Mouse (Mus musculus) yolk sac, embryonic 10.5 days (tissue): ENCODE measurements around the gene Ccdc170.
"Not testable (repeated sequence)": the region's sequence is repeated elsewhere in the genome, so short reads cannot be mapped to it uniquely, and the experiment has no call there.

Source experiments
- DNase-seq: peaks from one replicate; pipeline ENCODE4 v3.0.0-alpha.2; 2017; ENCODE audit warnings: low spot score

The Ccdc170 gene

GRCm38 (mm10) chr10:4482355-4482754 is at the start of gene Ccdc170:
Gene Ccdc170 (plus strand): TSS chr10:4482502.
- no peak for DNase-seq

GRCm38 (mm10) chr10:4432996-4433755 is 49.1 kb upstream of the Ccdc170 start:
- DNase-seq: no peak

- not testable (repeated sequence) for DNase-seq
Measured at GRCm38 (mm10) chr10:4433871-4434270, 48.4 kb upstream of the Ccdc170 start.

- DNase-seq: no peak
Measured at GRCm38 (mm10) chr10:4435416-4435815, 46.9 kb upstream of the Ccdc170 start.

GRCm38 (mm10) chr10:4456409-4456808 is 25.9 kb upstream of the Ccdc170 start:
- no peak for DNase-seq

- no peak for DNase-seq
Measured at GRCm38 (mm10) chr10:4460201-4460600, 22.1 kb upstream of the Ccdc170 start.

- DNase-seq: no peak
Measured at GRCm38 (mm10) chr10:4465799-4466198, 16.5 kb upstream of the Ccdc170 start.

- no peak for DNase-seq
Measured at GRCm38 (mm10) chr10:4469406-4469805, 12.9 kb upstream of the Ccdc170 start.

GRCm38 (mm10) chr10:4473591-4473993 is 8.7 kb upstream of the Ccdc170 start:
- DNase-seq: peak; percentile 27

- DNase-seq: no peak
Measured at GRCm38 (mm10) chr10:4475431-4475830, 6.9 kb upstream of the Ccdc170 start.

- DNase-seq: no peak
Measured at GRCm38 (mm10) chr10:4476604-4477003, 5.7 kb upstream of the Ccdc170 start.

GRCm38 (mm10) chr10:4480929-4481328 is 1.4 kb upstream of the Ccdc170 start:
- DNase-seq: no peak

GRCm38 (mm10) chr10:4481695-4482094 is 607 bp upstream of the Ccdc170 start:
- no peak for DNase-seq

GRCm38 (mm10) chr10:4483848-4484247 is 1.5 kb downstream of the Ccdc170 start:
- no peak for DNase-seq

- no peak for DNase-seq
Measured at GRCm38 (mm10) chr10:4484986-4485385, 2.7 kb downstream of the Ccdc170 start.

- no peak for DNase-seq
Measured at GRCm38 (mm10) chr10:4489865-4490264, 7.6 kb downstream of the Ccdc170 start.

GRCm38 (mm10) chr10:4491281-4491680 is 9.0 kb downstream of the Ccdc170 start:
- DNase-seq: no peak

- DNase-seq: no peak
Measured at GRCm38 (mm10) chr10:4492045-4492444, 9.7 kb downstream of the Ccdc170 start.

GRCm38 (mm10) chr10:4492909-4493308 is 10.6 kb downstream of the Ccdc170 start:
- no peak for DNase-seq

- DNase-seq: no peak
Measured at GRCm38 (mm10) chr10:4503251-4503650, 20.9 kb downstream of the Ccdc170 start.

- DNase-seq: no peak
Measured at GRCm38 (mm10) chr10:4512725-4513124, 30.4 kb downstream of the Ccdc170 start.

- DNase-seq: no peak
Measured at GRCm38 (mm10) chr10:4517614-4518013, 35.3 kb downstream of the Ccdc170 start.

- DNase-seq: no peak
Measured at GRCm38 (mm10) chr10:4519645-4520044, 37.3 kb downstream of the Ccdc170 start.
